Mouse (Mus musculus) gastrocnemius, adult 18-20 months (tissue): ENCODE data around the gene Taar5. TPM values are rescaled to one million over a fixed set of nuclear protein-coding genes. Genes with fewer than 3 reads are reported as not detected.

Source experiments
- DNase-seq: peaks from one replicate; pipeline ENCODE4 v3.0.0; 2021; ENCODE audit warnings: low spot score
- total RNA-seq, 2 experiments: library from RNA; stranded (reverse); gene quantifications; 2 replicates each; pipeline ENCODE4 v1.2.3; 2021

Taar5 gene
- total RNA-seq, 2 experiments from 2014 or later: not detected

- DNase-seq: no peak
Observed at GRCm38 (mm10) chr10:24008143-24008542, 37.6 kb downstream of the Taar5 start.

Other genes starting within 250 kb of the Taar5 start
- 100 to 1,000 TPM; 183 to 193 TPM for gene Rps12, start 183.4 kb upstream of the Taar5 start, total RNA-seq
- 1 to 10 TPM; 4.2 to 7.3 TPM for gene Slc18b1, start 173.7 kb upstream of the Taar5 start, total RNA-seq
- gene Vnn3, start 119.2 kb upstream of the Taar5 start, total RNA-seq: under 1 TPM in 1 of 2 experiments, not detected in 1; 0.25 TPM
- gene Vnn1, start 76.0 kb upstream of the Taar5 start, total RNA-seq: under 1 TPM; 0.09 to 0.11 TPM
- gene Taar1, start 50.4 kb upstream of the Taar5 start, total RNA-seq: not detected
- not detected for gene Taar2, start 32.1 kb upstream of the Taar5 start, total RNA-seq
- gene Taar3, start 21.1 kb upstream of the Taar5 start, total RNA-seq: not detected
- gene Taar4, start 10.2 kb upstream of the Taar5 start, total RNA-seq: not detected
- not detected for gene Taar6, start 14.9 kb downstream of the Taar5 start, total RNA-seq
- gene Taar7a, start 22.8 kb downstream of the Taar5 start, total RNA-seq: not detected
- gene Taar7b, start 29.2 kb downstream of the Taar5 start, total RNA-seq: not detected
- not detected for gene Taar7d, start 56.5 kb downstream of the Taar5 start, total RNA-seq
- not detected for gene Taar7e, start 66.9 kb downstream of the Taar5 start, total RNA-seq
- not detected for gene Taar7f, start 78.8 kb downstream of the Taar5 start, total RNA-seq
- not detected for gene Taar8a, start 105.8 kb downstream of the Taar5 start, total RNA-seq
- not detected for gene Taar8b, start 121.6 kb downstream of the Taar5 start, total RNA-seq
- not detected for gene Taar8c, start 131.2 kb downstream of the Taar5 start, total RNA-seq
- gene Taar9, start 138.8 kb downstream of the Taar5 start, total RNA-seq: not detected
- gene Stx7, start 178.6 kb downstream of the Taar5 start, total RNA-seq: 10 to 100 TPM; 21.6 to 25.9 TPM